Mouse (Mus musculus) midbrain, postnatal 0 days (tissue): ENCODE measurements at regions not wholly inside any gene's neighbourhood (a gene's known extent, or its start where the extent isn't known, plus 50 kb on each side); places are given as distances from the start of the nearest gene placed in this dataset.

ENCODE experiments used
- ATAC-seq: fragments of 200-750 bp; cut with Nextera tagmentation; 2 replicates; pipeline ENCODE4 v1.8.0; 2017; ENCODE audit warnings: moderate number of reproducible peaks, mild to moderate bottlenecking, moderate TSS enrichment, moderate library complexity; ENCODE audit not compliant: low FRiP score
- DNase-seq: peaks from one replicate; pipeline ENCODE4 v3.0.0-alpha.2; 2015; ENCODE audit warnings: low spot score
- H3K27ac ChIP-seq: fragments of 300-500 bp; sonication (generic); 2 replicates; pipeline ENCODE4 v1.5.1; 2014; ENCODE audit warnings: low read depth, mild to moderate bottlenecking, low read length, mixed read lengths
- H3K27me3 ChIP-seq: fragments of 300-500 bp; sonication (generic); 2 replicates; pipeline ENCODE4 v1.6.1; 2014; ENCODE audit warnings: low read length, control low read depth, mixed read lengths; ENCODE audit not compliant: insufficient read depth
- H3K36me3 ChIP-seq: fragments of 300-500 bp; sonication (generic); 2 replicates; pipeline ENCODE4 v1.6.1; 2014; ENCODE audit warnings: low read length, control low read depth, mixed read lengths; ENCODE audit not compliant: insufficient read depth
- H3K4me1 ChIP-seq: fragments of 300-500 bp; sonication (generic); 2 replicates; pipeline ENCODE4 v1.6.1; 2014; ENCODE audit warnings: mild to moderate bottlenecking, control low read depth, antibody characterized with exemption, low read length, mixed read lengths; ENCODE audit not compliant: insufficient read depth
- H3K4me2 ChIP-seq: fragments of 300-500 bp; sonication (generic); 2 replicates; pipeline ENCODE4 v1.6.1; 2014; ENCODE audit warnings: low read depth, mild to moderate bottlenecking, low read length, mixed read lengths; ENCODE audit not compliant: poor library complexity, severe bottlenecking
- H3K4me3 ChIP-seq: fragments of 300-500 bp; sonication (generic); 2 replicates; pipeline ENCODE4 v1.5.1; 2014; ENCODE audit warnings: low read depth, mild to moderate bottlenecking, low read length, moderate library complexity
- H3K9ac ChIP-seq: fragments of 300-500 bp; sonication (generic); replicated peaks from 2 replicates; pipeline ENCODE4 v1.6.1; 2014; ENCODE audit warnings: mild to moderate bottlenecking, low read length, moderate library complexity, mixed read lengths; ENCODE audit not compliant: poor library complexity, severe bottlenecking
- H3K9me3 ChIP-seq: fragments of 300-500 bp; sonication (generic); 2 replicates; pipeline ENCODE4 v1.6.1; 2016; ENCODE audit warnings: low read length, control low read depth
- CTCF ChIP-seq: IDR thresholded peaks from 2 replicates; pipeline ENCODE4 v1.5.1; 2016; ENCODE audit warnings: antibody characterized with exemption, mild to moderate bottlenecking
- WGBS: fragments of 180-500 bp; shearing (Covaris S2); extraction: QIAGEN DNeasy Blood & Tissue Kit; methylation state at CpG from one replicate; pipeline ENCODE4 v1.1.7; 2014; 5-methylcytosine and 5-hydroxymethylcytosine counted together

- no peaks in the 10 kb centered on the region for H3K36me3 ChIP-seq
- WGBS = 83% methylated on average over 4 of the region's 4 CpGs
- ATAC-seq (no peak), DNase-seq (no peak)
- H3K9me3 ChIP-seq = no peaks in the 10 kb centered on the region
- no peak overlapping the region for H3K9ac ChIP-seq
- no peaks in the 10 kb centered on the region for H3K4me1 ChIP-seq
- H3K4me3 ChIP-seq = no peak overlapping the region
- H3K27ac ChIP-seq = no peak overlapping the region
- TF ChIP-seq CTCF = no peak
- H3K27me3 ChIP-seq = no peaks in the 10 kb centered on the region
- H3K4me2 ChIP-seq = no peak overlapping the region
Measured at GRCm38 (mm10) chr7:37307191-37307590, 466.2 kb downstream of the Zfp536 start.

- no peak overlapping the region for H3K4me2 ChIP-seq
- no peak for DNase-seq
- WGBS = 91% methylated on average over 7 of the region's 7 CpGs
- H3K9ac ChIP-seq = no peak overlapping the region
- H3K36me3 ChIP-seq = no peaks in the 10 kb centered on the region
- no peak overlapping the region for H3K4me3 ChIP-seq
- no peaks in the 10 kb centered on the region for H3K9me3 ChIP-seq
- no peaks in the 10 kb centered on the region for H3K4me1 ChIP-seq
- peak; percentile 19; the same call in 1 of the 2 replicates for TF ChIP-seq CTCF
- no peak for ATAC-seq
- H3K27ac ChIP-seq = no peak overlapping the region
- H3K27me3 ChIP-seq = no peaks in the 10 kb centered on the region
Measured at GRCm38 (mm10) chr7:37324653-37325052, 448.8 kb downstream of the Zfp536 start.

GRCm38 (mm10) chr7:37333451-37333850 is 440.0 kb downstream of the Zfp536 start:
- 71% methylated on average over 16 of the region's 16 CpGs for WGBS
- no peaks in the 10 kb centered on the region for H3K36me3 ChIP-seq
- ATAC-seq (no peak), DNase-seq (peak; percentile 48)
- H3K9me3 ChIP-seq = no peaks in the 10 kb centered on the region
- H3K27ac ChIP-seq = no peak overlapping the region
- no peak overlapping the region for H3K4me2 ChIP-seq
- H3K27me3 ChIP-seq = no peaks in the 10 kb centered on the region
- H3K4me3 ChIP-seq = no peak overlapping the region
- peaks cover 5% of the 10 kb centered on the region; the same call in 1 of the 2 replicates for H3K4me1 ChIP-seq
- no peak for TF ChIP-seq CTCF
- H3K9ac ChIP-seq = no peak overlapping the region

GRCm38 (mm10) chr7:37335212-37335611 is 438.2 kb downstream of the Zfp536 start:
- no peaks in the 10 kb centered on the region for H3K27me3 ChIP-seq
- no peak overlapping the region for H3K27ac ChIP-seq
- ATAC-seq (no peak), DNase-seq (no peak)
- H3K9ac ChIP-seq = no peak overlapping the region
- no peaks in the 10 kb centered on the region for H3K9me3 ChIP-seq
- H3K4me3 ChIP-seq = no peak overlapping the region
- peaks cover 5% of the 10 kb centered on the region; the same call in 1 of the 2 replicates for H3K4me1 ChIP-seq
- H3K4me2 ChIP-seq = no peak overlapping the region
- no peaks in the 10 kb centered on the region for H3K36me3 ChIP-seq
- no peak for TF ChIP-seq CTCF
- 64% methylated on average over 7 of the region's 7 CpGs for WGBS

- no peaks in the 10 kb centered on the region for H3K36me3 ChIP-seq
- no peaks in the 10 kb centered on the region for H3K9me3 ChIP-seq
- ATAC-seq (no peak), DNase-seq (no peak)
- peak overlapping the region; percentile 44 for H3K4me3 ChIP-seq
- H3K4me1 ChIP-seq = peaks cover 5% of the 10 kb centered on the region; the same call in 1 of the 2 replicates
- H3K27ac ChIP-seq = no peak overlapping the region
- peak overlapping the region; percentile 86 for H3K4me2 ChIP-seq
- TF ChIP-seq CTCF = no peak
- no peaks in the 10 kb centered on the region for H3K27me3 ChIP-seq
- WGBS = 7% methylated on average over 12 of the region's 12 CpGs
- peak overlapping the region; percentile 52; the same call in 1 of the 2 replicates for H3K9ac ChIP-seq
Measured at GRCm38 (mm10) chr7:37336171-37336850, 437.1 kb downstream of the Zfp536 start.

GRCm38 (mm10) chr7:37336851-37337531 is 436.4 kb downstream of the Zfp536 start:
- Histone ChIP-seq H3K4me1 (peaks cover 5% of the 10 kb centered on the region; the same call in 1 of the 2 replicates), H3K27ac (0 out of 2 replicates have a peak overlapping the region, but pooled peaks have one; percentile 38), H3K36me3 (no peaks in the 10 kb centered on the region), H3K9ac (peak overlapping the region; percentile 52), H3K4me3 (peak overlapping the region; percentile 44), H3K4me2 (peak overlapping the region; percentile 86), H3K27me3 (no peaks in the 10 kb centered on the region), H3K9me3 (no peaks in the 10 kb centered on the region)
- DNase-seq (peak; percentile 86), ATAC-seq (no peak; the same call in 1 of the 2 replicates)
- no peak for TF ChIP-seq CTCF
- WGBS = 4% methylated on average over 28 of the region's 28 CpGs
